Mouse (Mus musculus): ENCODE measurements around the gene Ankrd54. TPM values are rescaled to one million over a fixed set of nuclear protein-coding genes. Genes with fewer than 3 reads are reported as not detected.
A peak's percentile ranks its signal among the peaks of the same experiment; 100 is the strongest.

Ankrd54 gene
- polyA plus RNA-seq, 1 experiment from 2014 or later: 20.2 TPM

DNA sequence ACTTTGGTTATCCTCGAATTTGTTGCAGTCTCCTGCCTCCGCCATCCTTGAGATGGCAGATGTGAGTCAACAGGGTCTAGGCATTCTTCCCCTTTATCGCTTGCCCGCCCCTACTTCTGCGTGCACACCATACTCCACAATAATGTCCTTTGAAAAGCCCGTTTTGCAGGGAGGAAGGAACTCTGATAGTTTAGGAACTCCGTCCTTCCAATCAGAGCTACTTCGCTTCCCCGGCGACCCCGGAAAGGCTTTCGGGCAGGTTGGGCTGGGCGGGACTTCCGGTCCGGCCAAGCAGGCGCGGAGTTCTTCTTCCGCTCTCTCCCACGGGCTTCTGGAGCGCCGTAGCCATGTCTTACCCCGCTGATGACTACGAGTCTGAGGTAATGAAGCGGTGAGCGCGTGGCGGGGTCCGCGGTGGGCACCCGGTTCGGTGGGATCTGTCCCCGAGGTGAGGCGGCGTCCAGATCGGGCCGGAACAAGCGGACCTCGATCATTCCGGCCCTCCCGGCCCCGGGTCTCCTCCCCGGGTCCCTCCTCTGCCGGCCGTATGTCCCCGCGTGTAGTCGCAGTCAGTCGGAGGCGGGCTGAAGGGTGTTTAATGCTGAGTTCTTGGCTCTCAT lies 12.3 kb upstream of the Ankrd54 start, which contains the start of gene Eif3l:
TSS of gene Eif3l (plus strand) at position 267 of the 620 bp plus-strand sequence.
- Histone ChIP-seq H3K36me3 (ENCODE audit: control insufficient read depth, insufficient read depth, low read length) (peaks cover 38% of the 10 kb centered on the region), H3K9me3 (ENCODE audit: control insufficient read depth, low read length) (no peaks in the 10 kb centered on the region), H3K9ac (ENCODE audit: low read length) (peak within 1 kb of the TSS; percentile 94), H3K4me3 (ENCODE audit: control insufficient read depth in 1 of 2, insufficient read depth in 1 of 2, low read depth in 1 of 2, low read length in 2 of 2) (peak within 1 kb of the TSS; percentile 94), H3K27ac (replicated peaks in 1 of 2; ENCODE audit: control insufficient read depth in 1 of 2, insufficient read depth in 1 of 2, low read depth in 2 of 2, low read length in 2 of 2) (peak within 1 kb of the TSS; percentile 74 to 83), H3K27me3 (ENCODE audit: control insufficient read depth, insufficient read depth, low read length) (no peaks in the 10 kb centered on the region), H3K4me1 (ENCODE audit: control insufficient read depth in 2 of 2, insufficient read depth in 2 of 2, low read length in 2 of 2) (peaks cover 9 to 10% of the 10 kb centered on the region in 2 experiments), H3K4me2 (ENCODE audit: low read length) (peak within 1 kb of the TSS; percentile 93)
- WGBS: under 1% methylated on average over 49 of the region's 49 CpGs
- ATAC-seq (ENCODE audit: insufficient number of reproducible peaks, insufficient read depth, low FRiP score, low read depth): peak; percentile 80

DNA sequence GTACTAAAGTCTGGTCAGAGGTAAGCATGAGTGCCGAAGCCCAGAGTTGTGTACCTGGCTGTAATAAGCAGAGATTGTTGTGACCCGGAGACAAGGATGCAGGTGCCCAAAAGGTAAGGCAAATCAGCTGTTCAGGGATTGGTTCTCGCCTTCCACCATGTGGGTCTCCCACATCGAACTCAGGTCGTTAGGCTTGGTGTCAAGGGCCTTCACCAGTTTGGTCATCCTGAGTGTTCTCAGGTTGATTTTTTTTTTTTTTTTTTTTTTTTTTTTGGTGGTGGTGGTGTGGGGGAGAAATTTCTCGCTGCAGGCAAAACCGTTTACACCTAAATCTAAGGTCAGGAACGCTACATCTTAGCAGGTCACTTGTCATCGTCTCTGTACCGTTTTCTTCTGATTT lies 11.8 kb upstream of the Ankrd54 start:
- Histone ChIP-seq H3K4me1 (ENCODE audit: control insufficient read depth in 2 of 2, insufficient read depth in 2 of 2, low read length in 2 of 2) (peaks cover 9 to 10% of the 10 kb centered on the region in 2 experiments), H3K27ac (replicated peaks in 1 of 2; ENCODE audit: control insufficient read depth in 1 of 2, insufficient read depth in 1 of 2, low read depth in 2 of 2, low read length in 2 of 2) (peak overlapping the region; percentile 74 to 83), H3K27me3 (ENCODE audit: control insufficient read depth, insufficient read depth, low read length) (no peaks in the 10 kb centered on the region), H3K4me3 (ENCODE audit: control insufficient read depth in 1 of 2, insufficient read depth in 1 of 2, low read depth in 1 of 2, low read length in 2 of 2) (peak overlapping the region; percentile 94; a peak in 3 of 4 replicates), H3K9ac (ENCODE audit: low read length) (peak overlapping the region; percentile 94), H3K9me3 (ENCODE audit: control insufficient read depth, low read length) (no peaks in the 10 kb centered on the region), H3K36me3 (ENCODE audit: control insufficient read depth, insufficient read depth, low read length) (peaks cover 32% of the 10 kb centered on the region), H3K4me2 (ENCODE audit: low read length) (peak overlapping the region; percentile 93)
- WGBS: 27% methylated on average over 10 of the region's 10 CpGs
- no peak for ATAC-seq (ENCODE audit: insufficient number of reproducible peaks, insufficient read depth, low FRiP score, low read depth)

DNA sequence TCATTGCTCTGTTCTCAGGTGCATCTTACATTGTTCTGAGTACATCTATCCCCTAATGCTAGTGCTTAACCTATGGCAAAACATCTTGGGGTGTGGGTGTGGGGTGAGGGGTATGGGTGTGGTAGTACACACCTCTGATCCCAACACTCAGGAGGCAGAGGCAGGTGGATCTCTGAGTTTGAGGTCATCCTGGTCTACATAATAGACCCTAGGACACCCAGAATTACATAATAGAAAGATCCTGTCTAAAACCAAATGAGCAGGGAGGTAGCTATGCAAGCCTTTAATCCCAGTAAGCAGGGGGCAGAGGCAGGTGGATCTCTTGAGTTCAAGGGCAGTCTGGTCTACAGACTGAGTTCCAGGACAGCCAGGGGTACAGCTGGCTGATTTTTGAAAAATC lies 11.1 kb upstream of the Ankrd54 start:
- H3K4me1 ChIP-seq (ENCODE audit: control insufficient read depth in 2 of 2, insufficient read depth in 2 of 2, low read length in 2 of 2): peaks cover 9 to 10% of the 10 kb centered on the region in 2 experiments
- H3K36me3 ChIP-seq (ENCODE audit: control insufficient read depth, insufficient read depth, low read length): peaks cover 25% of the 10 kb centered on the region
- no peak overlapping the region for H3K4me3 ChIP-seq (ENCODE audit: control insufficient read depth in 1 of 2, insufficient read depth in 1 of 2, low read depth in 1 of 2, low read length in 2 of 2)
- no peak overlapping the region for H3K9ac ChIP-seq (ENCODE audit: low read length)
- H3K27ac ChIP-seq (replicated peaks in 1 of 2; ENCODE audit: control insufficient read depth in 1 of 2, insufficient read depth in 1 of 2, low read depth in 2 of 2, low read length in 2 of 2): no peak overlapping the region
- H3K27me3 ChIP-seq (ENCODE audit: control insufficient read depth, insufficient read depth, low read length): no peaks in the 10 kb centered on the region
- no peak for ATAC-seq (ENCODE audit: insufficient number of reproducible peaks, insufficient read depth, low FRiP score, low read depth)
- no peaks in the 10 kb centered on the region for H3K9me3 ChIP-seq (ENCODE audit: control insufficient read depth, low read length)
- H3K4me2 ChIP-seq (ENCODE audit: low read length): no peak overlapping the region

GRCm38 (mm10) chr15:79071117-79072039 lies 8.7 kb upstream of the Ankrd54 start:
- no peak overlapping the region for H3K4me2 ChIP-seq (ENCODE audit: low read length)
- peaks cover 1% of the 10 kb centered on the region for H3K36me3 ChIP-seq (ENCODE audit: control insufficient read depth, insufficient read depth, low read length)
- no peak for ATAC-seq (ENCODE audit: insufficient number of reproducible peaks, insufficient read depth, low FRiP score, low read depth)
- no peaks in the 10 kb centered on the region for H3K27me3 ChIP-seq (ENCODE audit: control insufficient read depth, insufficient read depth, low read length)
- H3K9me3 ChIP-seq (ENCODE audit: control insufficient read depth, low read length): no peaks in the 10 kb centered on the region
- no peak overlapping the region for H3K4me3 ChIP-seq (ENCODE audit: control insufficient read depth in 1 of 2, insufficient read depth in 1 of 2, low read depth in 1 of 2, low read length in 2 of 2)
- H3K9ac ChIP-seq (ENCODE audit: low read length): 0 out of 2 replicates have a peak overlapping the region, but pooled peaks have one; percentile 12
- H3K27ac ChIP-seq (replicated peaks in 1 of 2; ENCODE audit: control insufficient read depth in 1 of 2, insufficient read depth in 1 of 2, low read depth in 2 of 2, low read length in 2 of 2): no peak overlapping the region
- WGBS: 62% methylated on average over 5 of the region's 5 CpGs
- H3K4me1 ChIP-seq (ENCODE audit: control insufficient read depth in 2 of 2, insufficient read depth in 2 of 2, low read length in 2 of 2): peaks cover 10 to 12% of the 10 kb centered on the region in 2 experiments

GRCm38 (mm10) chr15:79068416-79068815 lies 5.7 kb upstream of the Ankrd54 start:
- no peaks in the 10 kb centered on the region for H3K36me3 ChIP-seq (ENCODE audit: control insufficient read depth, insufficient read depth, low read length)
- H3K9ac ChIP-seq (ENCODE audit: low read length): no peak overlapping the region
- no peaks in the 10 kb centered on the region for H3K9me3 ChIP-seq (ENCODE audit: control insufficient read depth, low read length)
- no peaks in the 10 kb centered on the region for H3K27me3 ChIP-seq (ENCODE audit: control insufficient read depth, insufficient read depth, low read length)
- no peak for ATAC-seq (ENCODE audit: insufficient number of reproducible peaks, insufficient read depth, low FRiP score, low read depth)
- no peak overlapping the region for H3K27ac ChIP-seq (replicated peaks in 1 of 2; ENCODE audit: control insufficient read depth in 1 of 2, insufficient read depth in 1 of 2, low read depth in 2 of 2, low read length in 2 of 2)
- 55% methylated on average over 3 of the region's 3 CpGs for WGBS
- no peak overlapping the region for H3K4me3 ChIP-seq (ENCODE audit: control insufficient read depth in 1 of 2, insufficient read depth in 1 of 2, low read depth in 1 of 2, low read length in 2 of 2)
- H3K4me2 ChIP-seq (ENCODE audit: low read length): no peak overlapping the region
- H3K4me1 ChIP-seq (ENCODE audit: control insufficient read depth in 2 of 2, insufficient read depth in 2 of 2, low read length in 2 of 2): 0 out of 4 replicates have a peak, but pooled peaks cover 0 to 2% of the 10 kb centered on the region in 2 experiments

DNA sequence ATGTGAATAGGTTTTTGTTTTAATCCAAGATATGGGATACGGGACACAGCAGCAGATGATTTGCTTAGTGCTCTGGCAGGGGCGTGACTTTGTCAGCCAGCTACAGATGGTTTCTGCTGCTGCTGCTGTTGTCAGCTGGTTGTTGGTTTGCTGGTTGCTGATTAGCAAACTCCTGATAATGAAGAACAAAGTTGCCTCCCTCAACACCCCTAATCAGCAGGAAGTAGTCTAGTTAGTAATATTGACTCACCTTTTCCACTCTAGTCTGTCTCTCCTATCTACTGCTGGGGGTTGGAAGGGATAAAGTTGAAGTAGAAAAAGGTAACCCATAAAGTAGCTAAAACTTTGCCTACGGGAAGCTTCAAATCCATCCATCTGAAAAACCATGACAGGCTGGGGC lies 4.9 kb upstream of the Ankrd54 start:
- H3K36me3 ChIP-seq (ENCODE audit: control insufficient read depth, insufficient read depth, low read length): no peaks in the 10 kb centered on the region
- no peak overlapping the region for H3K27ac ChIP-seq (replicated peaks in 1 of 2; ENCODE audit: control insufficient read depth in 1 of 2, insufficient read depth in 1 of 2, low read depth in 2 of 2, low read length in 2 of 2)
- no peaks in the 10 kb centered on the region for H3K27me3 ChIP-seq (ENCODE audit: control insufficient read depth, insufficient read depth, low read length)
- H3K4me2 ChIP-seq (ENCODE audit: low read length): no peak overlapping the region
- H3K4me1 ChIP-seq (ENCODE audit: control insufficient read depth in 2 of 2, insufficient read depth in 2 of 2, low read length in 2 of 2): 0 out of 4 replicates have a peak, but pooled peaks cover 0 to 2% of the 10 kb centered on the region in 2 experiments
- no peaks in the 10 kb centered on the region for H3K9me3 ChIP-seq (ENCODE audit: control insufficient read depth, low read length)
- H3K4me3 ChIP-seq (ENCODE audit: control insufficient read depth in 1 of 2, insufficient read depth in 1 of 2, low read depth in 1 of 2, low read length in 2 of 2): no peak overlapping the region
- 29% methylated on average over 3 of the region's 3 CpGs for WGBS
- no peak for ATAC-seq (ENCODE audit: insufficient number of reproducible peaks, insufficient read depth, low FRiP score, low read depth)
- no peak overlapping the region for H3K9ac ChIP-seq (ENCODE audit: low read length)

GRCm38 (mm10) chr15:79066276-79066675 lies 3.6 kb upstream of the Ankrd54 start:
- Histone ChIP-seq H3K9ac (ENCODE audit: low read length) (no peak overlapping the region), H3K27ac (replicated peaks in 1 of 2; ENCODE audit: control insufficient read depth in 1 of 2, insufficient read depth in 1 of 2, low read depth in 2 of 2, low read length in 2 of 2) (no peak overlapping the region), H3K4me3 (ENCODE audit: control insufficient read depth in 1 of 2, insufficient read depth in 1 of 2, low read depth in 1 of 2, low read length in 2 of 2) (no peak overlapping the region), H3K4me1 (ENCODE audit: control insufficient read depth in 2 of 2, insufficient read depth in 2 of 2, low read length in 2 of 2) (peaks cover 2 to 8% of the 10 kb centered on the region in 2 experiments; a peak in 2 of 4 replicates), H3K27me3 (ENCODE audit: control insufficient read depth, insufficient read depth, low read length) (no peaks in the 10 kb centered on the region), H3K9me3 (ENCODE audit: control insufficient read depth, low read length) (no peaks in the 10 kb centered on the region), H3K4me2 (ENCODE audit: low read length) (no peak overlapping the region), H3K36me3 (ENCODE audit: control insufficient read depth, insufficient read depth, low read length) (no peaks in the 10 kb centered on the region)
- WGBS: 48% methylated on average over 2 of the region's 2 CpGs
- ATAC-seq (ENCODE audit: insufficient number of reproducible peaks, insufficient read depth, low FRiP score, low read depth): no peak
